Mouse (Mus musculus) olfactory bulb, adult 2 months (tissue): ENCODE measurements around the gene Msmb.

ENCODE experiments used
- CTCF ChIP-seq: fragments of 200-500 bp; IDR thresholded peaks from 2 replicates; pipeline ENCODE4 v1.5.1; 2012; ENCODE audit warnings: low read depth, mild to moderate bottlenecking, low read length, moderate library complexity; ENCODE audit not compliant: insufficient read depth
- POLR2A ChIP-seq: fragments of 200-500 bp; IDR thresholded peaks from 2 replicates; pipeline ENCODE4 v1.6.1; 2012; ENCODE audit warnings: mild to moderate bottlenecking, low read depth, low read length, moderate library complexity; ENCODE audit not compliant: insufficient read depth

DNA sequence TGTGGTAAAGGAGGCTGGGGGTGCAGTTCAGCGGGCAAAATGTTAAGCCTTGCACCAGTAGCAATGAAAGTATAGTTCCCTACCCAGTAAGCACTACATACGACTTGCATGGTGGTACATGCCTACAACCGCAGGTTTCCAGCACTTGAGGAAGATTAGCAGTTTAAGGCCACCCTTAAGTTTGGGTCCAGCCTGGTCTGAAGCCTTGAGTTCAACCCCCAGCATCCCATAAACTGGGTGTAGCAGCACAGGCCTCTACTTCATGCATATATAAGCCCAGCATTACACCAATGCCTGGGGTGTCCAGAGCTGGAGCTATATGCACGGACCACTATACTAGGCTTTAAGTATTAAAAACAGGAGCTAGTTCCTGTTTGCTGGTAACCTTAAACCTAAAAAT, 42.0 kb downstream of the Msmb start:
- TF ChIP-seq CTCF = no peak
- TF ChIP-seq POLR2A = no peak
